17 mouse cellular contexts compared by ENCODE assay signal in genomic region chr6:43312961-43313656, GRCm38 (mm10). TPM values are rescaled to one million over a fixed set of nuclear protein-coding genes. Genes with fewer than 3 reads are reported as not detected.
DNase-seq lines count a peak whose midpoint lies in the region; ATAC-seq lines count a peak whose summit lies in the region.
"Had no signal": no experiment of that assay in that cellular context is flagged by ENCODE, and none has a peak within 500 bp of the region (broad histone marks: within the 10 kb centered on the region; RNA-seq: fewer than 3 reads in every experiment).

No protein-coding gene starts in this region.

- no peak overlapping the region for H3K27ac ChIP-seq in hindbrain, embryonic 12.5 days
- no peak overlapping the region for H3K27ac ChIP-seq in hindbrain, embryonic 10.5 days
- H3K27ac ChIP-seq in forebrain, embryonic 15.5 days (replicated peaks), result no peak overlapping the region
- H3K27ac ChIP-seq in midbrain, embryonic 13.5 days, result peak overlapping the region; percentile 79
- H3K27ac ChIP-seq: layer of hippocampus, adult 2 months had no signal

- H3K4me3 ChIP-seq in hindbrain, embryonic 12.5 days, result no peak overlapping the region
- H3K4me3 ChIP-seq in hindbrain, embryonic 10.5 days, result no peak overlapping the region
- H3K4me3 ChIP-seq in forebrain, embryonic 15.5 days, result no peak overlapping the region
- H3K4me3 ChIP-seq in midbrain, embryonic 13.5 days (replicated peaks), result no peak overlapping the region
- H3K4me3 ChIP-seq: layer of hippocampus, adult 2 months had no signal

- DNase-seq in hindbrain, embryonic 10.5 days (ENCODE audit: low spot score), result no peak
- peak; percentile 31 for DNase-seq in NIH3T3 (ENCODE audit: low read depth)
- DNase-seq in adrenal gland, adult 2 months, result no peak
- no peak for DNase-seq in urinary bladder, postnatal 25 days (ENCODE audit: low spot score)
- DNase-seq: adrenal gland, postnatal 25 days; cerebellum, adult 9-11 months; gastrocnemius, postnatal 36 days; thymus, postnatal 36 days had no signal

- peak; percentile 61 for ATAC-seq in hindbrain, embryonic 12.5 days (ENCODE audit: low FRiP score)
- peak; percentile 60 for ATAC-seq in forebrain, embryonic 15.5 days (replicated peaks)
- peak; percentile 92 for ATAC-seq in midbrain, embryonic 13.5 days
- no peak for ATAC-seq in inflammation-experienced regulatory T-cells, adult 6 months

- H3K36me3 ChIP-seq in hindbrain, embryonic 12.5 days, result no peaks in the 10 kb centered on the region
- H3K36me3 ChIP-seq in hindbrain, embryonic 10.5 days, result no peaks in the 10 kb centered on the region
- no peaks in the 10 kb centered on the region for H3K36me3 ChIP-seq in forebrain, embryonic 15.5 days
- H3K36me3 ChIP-seq in midbrain, embryonic 13.5 days, result no peaks in the 10 kb centered on the region

- H3K27me3 ChIP-seq in hindbrain, embryonic 12.5 days, result no peaks in the 10 kb centered on the region
- no peaks in the 10 kb centered on the region for H3K27me3 ChIP-seq in hindbrain, embryonic 10.5 days (ENCODE audit: insufficient read depth, poor library complexity, severe bottlenecking)
- no peaks in the 10 kb centered on the region for H3K27me3 ChIP-seq in forebrain, embryonic 15.5 days
- H3K27me3 ChIP-seq in midbrain, embryonic 13.5 days, result no peaks in the 10 kb centered on the region

- 65% methylated on average over 8 of the region's 8 CpGs for WGBS in hindbrain, embryonic 12.5 days
- WGBS in hindbrain, embryonic 10.5 days, result 74% methylated on average over 8 of the region's 8 CpGs
- WGBS in forebrain, embryonic 15.5 days, result 42% methylated on average over 8 of the region's 8 CpGs
- 40% methylated on average over 8 of the region's 8 CpGs for WGBS in midbrain, embryonic 13.5 days

- no peaks in the 10 kb centered on the region for H3K9me3 ChIP-seq in hindbrain, embryonic 12.5 days (replicated peaks)
- no peaks in the 10 kb centered on the region for H3K9me3 ChIP-seq in hindbrain, embryonic 10.5 days
- no peaks in the 10 kb centered on the region for H3K9me3 ChIP-seq in forebrain, embryonic 15.5 days
- H3K9me3 ChIP-seq in midbrain, embryonic 13.5 days, result no peaks in the 10 kb centered on the region

- no peak overlapping the region for H3K4me2 ChIP-seq in hindbrain, embryonic 12.5 days (replicated peaks)
- H3K4me2 ChIP-seq in forebrain, embryonic 15.5 days (replicated peaks), result no peak overlapping the region
- H3K4me2 ChIP-seq in midbrain, embryonic 13.5 days (replicated peaks), result no peak overlapping the region

- no peaks in the 10 kb centered on the region for H3K4me1 ChIP-seq in hindbrain, embryonic 12.5 days
- no peaks in the 10 kb centered on the region for H3K4me1 ChIP-seq in hindbrain, embryonic 10.5 days (replicated peaks)
- H3K4me1 ChIP-seq in forebrain, embryonic 15.5 days, result no peaks in the 10 kb centered on the region
- peaks cover 11% of the 10 kb centered on the region for H3K4me1 ChIP-seq in midbrain, embryonic 13.5 days (replicated peaks)

- H3K9ac ChIP-seq in hindbrain, embryonic 12.5 days, result no peak overlapping the region
- no peak overlapping the region for H3K9ac ChIP-seq in forebrain, embryonic 15.5 days (replicated peaks)
- no peak overlapping the region for H3K9ac ChIP-seq in midbrain, embryonic 13.5 days (replicated peaks)

RNA-seq across cellular contexts. Expression of gene Nobox, which starts 3.8 kb away (rescaled TPM):
- not detected in 2 replicates for polyA plus RNA-seq in hindbrain, embryonic 12.5 days (2016; fragmentation: Nextera tagmentation; extraction: Ambion mirVana)
- 0.10 TPM in 1 of 2 replicates, not detected in the other for polyA plus RNA-seq in hindbrain, embryonic 10.5 days (2016; fragmentation: Nextera tagmentation; extraction: Ambion mirVana)
- polyA plus RNA-seq in forebrain, embryonic 15.5 days (2015; fragmentation: Nextera tagmentation; extraction: Ambion mirVana), result not detected in 2 replicates
- polyA plus RNA-seq in midbrain, embryonic 13.5 days (2015; fragmentation: Nextera tagmentation; extraction: Ambion mirVana), result not detected in 2 replicates
- polyA plus RNA-seq in inflammation-experienced regulatory T-cells, adult 6 months (2017; shearing (Covaris generic)), result not detected
- total RNA-seq in adrenal gland, adult 2 months (2021), result not detected
- polyA plus RNA-seq in adrenal gland, adult 2 months (2012; rRNA removed), result 0.11 TPM in 1 of 2 replicates, not detected in the other
- total RNA-seq: adrenal gland, postnatal 25 days; gastrocnemius, postnatal 36 days; heart, postnatal 25 days; layer of hippocampus, adult 2 months; megakaryocyte-erythroid progenitor cell, adult 5-6 weeks had no signal
- polyA plus RNA-seq: C2C12; limb, embryonic 11.5 days had no signal

RNA-seq across cellular contexts. Expression of gene Arhgef5, which starts 47.7 kb away (rescaled TPM):
- 5.2 and 6.6 TPM in 2 replicates for polyA plus RNA-seq in hindbrain, embryonic 12.5 days (2016; fragmentation: Nextera tagmentation; extraction: Ambion mirVana)
- 3.1 and 4.8 TPM in 2 replicates for polyA plus RNA-seq in hindbrain, embryonic 10.5 days (2016; fragmentation: Nextera tagmentation; extraction: Ambion mirVana)
- polyA plus RNA-seq in forebrain, embryonic 15.5 days (2015; fragmentation: Nextera tagmentation; extraction: Ambion mirVana), result 1.8 and 2.2 TPM in 2 replicates
- polyA plus RNA-seq in midbrain, embryonic 13.5 days (2015; fragmentation: Nextera tagmentation; extraction: Ambion mirVana), result 1.8 and 2.0 TPM in 2 replicates
- 1 to 10 TPM; 2.9 to 4.2 (median 4.1) TPM for polyA plus RNA-seq in inflammation-experienced regulatory T-cells, adult 6 months (2017; shearing (Covaris generic))
- total RNA-seq in adrenal gland, adult 2 months (2021), result 10 to 100 TPM; 17.0 to 18.2 TPM
- 6.7 and 7.8 TPM in 2 replicates for polyA plus RNA-seq in adrenal gland, adult 2 months (2012; rRNA removed)
